Mouse (Mus musculus) monocyte, adult 5-6 weeks (primary cell): Measurements from ENCODE around the gene Rreb1. TPM values are rescaled to one million over a fixed set of nuclear protein-coding genes. Genes with fewer than 3 reads are reported as not detected.

Experiments
- ATAC-seq: fragments of 153-309, 156-312 bp; replicated peaks from 2 replicates; pipeline ENCODE4 v1.8.0; 2017; ENCODE audit warnings: mild to moderate bottlenecking; ENCODE audit not compliant: low TSS enrichment, insufficient number of reproducible peaks, severe bottlenecking, poor library complexity, low FRiP score
- total RNA-seq: library from RNA; stranded (forward); fragments of 200-1000, 200-491, 200-594 nt; gene quantifications from 3 replicates; pipeline ENCODE4 v1.2.3, GENCODE M21; 2017

The Rreb1 gene
- total RNA-seq, 1 experiment from 2014 or later = 18.2 TPM

DNA sequence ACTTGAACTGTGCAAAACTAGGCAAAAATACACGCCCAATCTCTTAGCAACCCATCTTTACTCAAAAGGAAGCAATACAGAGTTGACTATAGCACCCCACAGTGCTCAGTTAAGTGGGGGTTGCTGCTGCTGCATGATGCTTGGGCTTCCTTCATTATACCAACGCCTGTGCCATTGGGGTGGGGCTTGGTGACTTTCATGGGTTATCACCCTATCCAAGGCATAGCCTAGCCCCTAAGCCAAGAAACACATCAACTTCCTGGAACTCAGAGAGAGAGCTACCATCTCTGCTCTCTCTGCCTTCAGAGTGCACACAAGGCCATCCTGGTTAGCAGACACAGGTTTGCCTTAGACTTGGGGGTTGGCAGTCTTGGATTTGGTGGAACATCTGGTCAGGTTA is 107.2 kb downstream of the Rreb1 start:
- no peak for ATAC-seq

DNA sequence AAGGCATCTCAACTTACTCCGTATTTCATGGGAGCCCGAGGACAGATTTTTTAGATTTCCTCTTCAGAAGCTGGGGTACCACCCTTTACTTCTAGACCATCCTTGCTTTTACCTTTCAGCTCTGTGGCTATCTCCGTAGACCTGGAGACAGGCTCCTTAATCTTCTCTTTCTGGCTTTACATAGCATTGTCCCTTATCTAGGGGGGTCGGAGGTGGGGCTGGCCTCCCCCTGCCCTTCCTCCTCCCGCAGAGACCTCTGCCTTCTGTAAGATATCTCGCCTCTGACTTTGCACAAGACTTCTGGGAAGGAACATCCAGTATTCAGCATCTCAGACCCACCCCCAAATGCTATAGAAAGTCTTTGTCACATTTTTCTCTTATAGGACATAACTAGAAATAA is 107.8 kb downstream of the Rreb1 start:
- ATAC-seq = no peak

DNA sequence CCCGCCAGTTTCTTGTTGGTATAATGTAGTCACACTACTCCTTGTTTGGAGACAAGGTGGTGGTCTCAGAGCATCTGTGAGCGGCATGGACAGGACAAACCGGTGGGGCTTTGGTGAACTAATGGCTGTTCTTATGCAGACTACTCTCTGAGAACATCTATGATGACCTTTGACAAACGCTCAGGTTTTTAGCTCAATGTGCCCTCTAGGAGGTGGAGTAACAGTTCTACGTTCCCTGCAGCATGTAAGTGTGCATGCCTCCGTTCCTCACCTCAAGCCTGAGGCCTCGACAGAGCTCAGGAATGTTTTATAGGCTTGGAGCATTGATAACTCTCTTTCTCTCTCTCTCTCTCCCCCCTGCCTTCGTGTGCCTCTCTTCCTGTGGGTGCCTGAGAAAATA is 116.6 kb downstream of the Rreb1 start:
- ATAC-seq = no peak

DNA sequence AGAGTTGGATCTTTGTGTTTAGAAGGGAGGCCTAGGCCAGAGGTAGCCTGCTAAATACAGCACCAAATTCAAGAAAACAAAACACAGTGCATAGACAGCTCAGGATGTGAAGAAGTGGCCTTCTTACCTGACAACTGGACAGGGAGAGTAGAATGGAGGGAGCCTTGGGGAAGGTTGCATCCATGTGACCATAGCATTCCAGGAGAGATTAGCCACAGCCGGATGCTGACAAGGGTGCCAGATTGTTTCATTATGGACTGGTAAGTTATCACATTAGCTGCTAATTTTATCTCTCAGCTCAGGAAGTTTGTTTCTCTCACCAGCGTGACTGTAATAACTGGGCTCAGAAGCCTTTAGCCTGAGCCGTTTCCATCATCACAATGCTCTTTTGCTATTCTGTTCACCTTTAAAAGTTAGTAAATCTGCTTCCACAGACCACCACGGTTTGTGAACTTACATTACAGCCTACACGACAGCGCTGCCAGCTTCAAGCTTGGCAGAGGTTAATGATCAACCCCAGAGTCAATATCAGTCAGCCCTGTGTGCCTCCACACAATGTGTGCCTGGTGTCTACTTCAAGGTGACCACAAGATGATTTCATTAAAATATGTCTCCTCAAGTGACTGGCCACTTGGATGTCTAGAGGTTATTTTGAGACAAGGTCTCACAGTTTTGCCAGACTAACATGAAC is 117.5 kb downstream of the Rreb1 start:
- ATAC-seq = no peak

DNA sequence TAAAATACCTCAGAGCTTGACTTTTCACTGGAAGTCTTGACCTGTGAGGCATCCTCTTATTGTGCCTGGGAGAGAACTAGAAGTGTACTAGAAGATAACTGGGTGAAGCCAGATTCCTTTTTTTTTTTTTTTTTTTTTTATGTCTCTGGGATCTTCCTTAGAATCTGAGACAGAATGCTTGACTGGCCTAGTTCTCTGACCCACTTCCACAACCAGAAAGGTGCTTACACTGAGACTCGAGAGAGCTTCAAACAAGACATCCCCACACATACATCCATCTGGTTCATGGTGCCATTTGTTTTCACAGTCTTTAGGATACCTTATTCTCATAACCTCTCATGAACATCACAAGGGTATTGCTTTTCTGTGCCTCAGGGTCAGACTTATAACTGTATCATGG is 118.2 kb downstream of the Rreb1 start:
- no peak for ATAC-seq

DNA sequence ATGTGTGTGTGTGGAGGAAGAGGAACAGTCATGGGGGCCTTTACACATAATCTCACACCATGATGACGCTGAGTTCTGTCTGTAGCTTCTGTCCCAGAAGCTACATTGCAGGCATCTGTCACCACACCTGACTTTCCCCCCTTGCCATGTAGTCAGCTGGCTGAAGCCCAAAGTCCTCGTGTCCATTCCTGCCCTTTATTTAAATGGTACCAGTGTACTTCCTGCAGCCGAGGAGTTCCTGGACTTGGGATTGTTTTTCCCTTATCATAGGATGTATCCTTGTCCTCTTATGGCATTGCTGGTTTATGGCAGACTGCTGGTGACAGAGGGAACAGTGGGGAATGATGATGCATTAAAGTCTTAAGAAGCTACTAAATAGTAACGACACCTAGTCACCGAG is 120.6 kb downstream of the Rreb1 start:
- ATAC-seq = no peak

DNA sequence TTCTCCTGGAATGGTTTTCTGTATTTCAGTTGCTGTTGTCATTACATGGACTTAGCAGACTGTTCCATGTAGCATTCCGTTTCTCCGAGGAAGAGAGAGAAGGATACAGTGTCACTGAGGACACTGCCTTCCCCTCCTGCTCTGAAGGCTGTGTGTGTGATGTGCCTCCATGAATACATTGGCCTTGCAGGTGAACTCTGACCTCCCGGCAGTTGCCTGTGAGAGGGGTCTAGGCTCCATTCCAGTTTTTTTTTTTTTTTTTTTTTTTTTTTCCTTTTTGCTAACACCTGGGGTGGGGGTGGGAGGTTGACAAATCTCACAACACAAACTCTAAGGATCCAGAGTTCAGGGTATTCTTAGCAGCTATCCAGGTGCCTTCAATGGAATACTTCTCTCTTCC is 124.8 kb downstream of the Rreb1 start:
- ATAC-seq = no peak

DNA sequence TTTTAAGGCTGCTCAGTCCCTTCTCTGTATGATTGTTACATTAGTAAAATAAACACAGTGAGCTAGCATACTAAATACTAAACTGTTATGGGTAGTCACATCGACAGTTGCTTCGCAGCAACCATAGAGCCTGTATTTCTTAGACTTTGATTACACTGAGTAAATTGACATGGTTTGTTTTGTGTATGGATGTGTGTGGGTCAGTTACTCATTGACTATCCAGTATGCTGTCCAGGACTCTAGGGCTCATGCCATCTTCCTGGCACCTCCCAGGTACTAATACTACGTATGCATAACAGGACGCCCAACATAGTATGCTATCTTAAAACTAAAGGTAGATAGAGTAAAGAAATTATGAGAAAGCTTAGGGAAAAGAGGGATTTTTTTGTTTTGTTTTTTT is 125.3 kb downstream of the Rreb1 start:
- no peak for ATAC-seq

DNA sequence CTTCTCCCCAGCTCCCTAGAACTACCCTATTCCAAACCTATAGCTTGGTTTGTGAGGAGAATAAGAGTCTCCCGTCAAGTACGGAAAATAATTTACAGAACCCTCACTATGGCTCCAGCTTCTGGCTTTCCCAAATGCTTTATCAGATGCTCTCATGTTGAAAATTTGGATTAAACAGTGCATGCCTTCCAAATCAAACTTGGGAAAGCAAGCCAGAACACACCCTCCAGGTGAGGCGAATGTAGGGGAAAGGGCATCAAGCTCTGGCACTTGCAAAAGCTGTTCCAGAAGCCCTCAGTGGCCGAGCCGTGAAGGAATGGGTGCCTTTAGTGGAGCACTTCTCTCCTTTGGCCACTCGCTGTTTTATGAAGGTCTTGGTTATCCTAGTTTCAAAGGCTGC is 126.2 kb downstream of the Rreb1 start:
- ATAC-seq = no peak

DNA sequence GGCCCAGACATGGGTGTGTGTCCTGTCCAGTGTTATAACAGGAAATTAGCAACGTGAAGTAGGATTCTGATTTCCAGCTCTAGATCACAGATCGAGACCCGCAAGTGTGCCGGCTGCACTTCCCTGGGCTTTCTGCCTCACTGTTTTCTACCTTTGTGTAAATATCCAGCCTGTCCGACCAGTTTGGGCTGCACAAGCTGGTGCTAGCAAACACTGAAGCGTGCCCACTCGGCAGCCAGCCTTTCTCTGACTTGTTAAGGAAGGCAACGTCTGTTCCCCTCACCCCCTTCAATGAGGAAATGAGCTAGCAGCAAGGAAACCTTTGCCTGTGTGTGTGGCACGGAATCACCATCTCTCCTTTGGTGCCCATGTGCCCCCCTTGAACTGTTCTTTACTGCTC is 129.9 kb downstream of the Rreb1 start:
- no peak for ATAC-seq

DNA sequence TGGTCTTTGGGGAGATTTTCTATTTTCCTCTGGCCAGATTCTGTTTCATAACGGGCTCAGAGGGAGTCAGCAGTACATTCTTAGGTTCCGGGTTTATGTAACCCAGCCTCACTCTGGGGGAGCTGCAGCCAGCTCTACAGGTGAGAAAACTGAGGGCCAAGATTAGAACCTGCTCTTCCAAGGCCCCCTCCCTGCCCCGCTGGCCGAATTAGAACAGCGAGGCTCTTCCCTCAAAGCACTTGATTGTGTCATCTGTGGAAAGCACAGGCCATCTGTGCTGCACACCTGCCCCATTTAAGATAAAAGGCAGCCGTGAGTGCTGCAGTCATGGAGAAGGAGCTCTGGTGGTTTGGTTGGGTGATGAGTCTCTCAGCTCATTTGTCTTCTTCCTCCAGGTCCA is 130.3 kb downstream of the Rreb1 start:
- no peak for ATAC-seq

DNA sequence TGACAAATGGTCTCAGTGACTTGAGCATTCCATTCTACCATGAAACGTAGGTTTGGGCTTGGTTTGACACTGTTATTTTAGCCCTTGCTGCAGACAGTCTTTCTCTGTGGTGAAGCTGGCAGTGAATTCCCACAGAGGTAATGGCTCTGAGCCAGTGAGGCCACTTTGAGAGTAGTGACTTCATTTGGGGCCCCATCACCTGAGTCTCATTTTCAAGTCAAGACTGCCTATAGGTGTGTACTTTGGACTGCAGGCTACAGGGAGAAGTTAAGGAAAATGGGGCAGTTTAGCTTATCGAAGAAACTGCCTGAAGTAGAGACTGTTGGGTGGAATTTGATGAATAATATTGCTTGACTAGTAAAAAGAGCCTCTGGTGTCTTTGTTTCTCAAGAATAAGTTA is 131.0 kb downstream of the Rreb1 start:
- ATAC-seq = no peak

DNA sequence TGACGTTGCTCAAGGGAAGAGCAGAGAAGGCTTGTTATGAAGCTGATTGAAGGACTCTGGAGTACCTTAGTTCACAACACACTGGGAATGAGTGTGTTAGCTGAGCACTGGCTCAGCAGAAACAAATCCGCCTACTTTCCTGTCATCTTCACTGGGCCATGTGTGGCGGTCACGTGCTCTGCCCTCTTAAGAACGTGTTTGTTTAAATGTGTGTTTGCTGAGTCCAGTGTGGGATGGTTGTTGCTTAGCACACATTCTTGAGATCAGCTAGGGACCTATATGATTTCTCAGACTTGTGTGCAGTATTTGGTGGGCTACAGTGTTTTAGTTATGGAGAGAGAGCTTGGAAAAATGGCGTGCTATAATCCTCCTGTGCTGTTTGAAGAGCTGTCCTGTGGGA is 133.8 kb downstream of the Rreb1 start:
- no peak for ATAC-seq

DNA sequence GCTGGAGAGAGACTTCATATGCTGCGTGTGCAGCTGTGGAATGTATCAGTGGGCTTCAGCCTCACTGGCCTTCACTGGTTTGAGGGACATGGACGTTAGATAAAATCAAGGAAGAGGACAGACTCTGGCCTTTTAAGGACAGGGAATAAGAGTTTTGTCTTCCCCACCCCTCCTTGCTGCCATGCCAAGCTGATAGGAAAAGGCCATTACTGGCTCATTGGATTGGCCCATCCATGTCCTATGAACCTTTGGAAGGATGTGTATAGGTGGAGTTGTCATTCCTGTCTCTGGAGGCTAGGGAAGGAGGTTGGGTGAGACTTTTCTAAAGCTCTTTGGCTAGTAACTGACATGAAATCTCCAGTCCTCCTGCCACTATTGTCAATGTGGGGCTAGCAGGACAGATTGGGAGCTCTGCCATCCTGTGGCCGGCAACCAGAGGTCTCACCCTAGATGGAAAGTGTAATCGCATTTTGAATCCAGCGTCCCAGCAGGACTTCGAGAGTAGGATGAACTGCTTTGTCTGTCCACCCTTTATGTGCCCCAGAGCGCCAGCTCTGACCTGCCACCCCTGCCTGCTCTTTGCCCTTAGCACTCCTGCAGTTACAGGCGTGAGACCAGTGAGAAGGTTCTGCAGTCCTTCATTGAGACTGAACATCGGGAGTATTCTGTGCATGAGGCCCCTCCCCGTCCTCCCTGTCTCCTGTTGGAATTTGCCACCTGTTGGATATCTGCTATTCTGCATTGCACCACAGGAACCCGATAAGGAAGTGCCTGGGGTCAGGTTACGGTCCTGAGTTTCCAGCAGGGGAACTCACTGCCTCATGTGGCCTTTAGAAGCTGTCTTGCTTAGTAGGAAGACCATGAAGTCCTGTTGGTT is 134.6 kb downstream of the Rreb1 start:
- no peak for ATAC-seq

DNA sequence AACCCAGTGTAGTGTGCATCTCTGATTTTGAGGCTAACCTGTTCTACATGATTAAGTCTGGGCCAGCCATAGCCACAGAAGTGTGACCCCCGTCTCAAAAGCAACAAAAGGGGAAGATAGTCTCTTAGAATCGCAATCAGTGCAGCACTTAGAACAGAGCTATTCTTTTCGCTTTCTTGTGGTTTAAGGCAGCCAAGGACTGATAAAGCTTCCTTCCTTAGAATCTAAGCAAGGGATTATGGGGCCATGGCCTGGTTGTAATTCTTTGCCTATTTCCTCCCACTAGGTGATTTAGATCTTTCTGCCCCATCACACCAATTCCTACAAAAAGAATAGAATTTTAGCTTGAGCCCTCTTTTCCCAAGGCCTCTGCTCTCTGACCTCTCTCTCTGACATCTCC is 135.8 kb downstream of the Rreb1 start:
- ATAC-seq = no peak

DNA sequence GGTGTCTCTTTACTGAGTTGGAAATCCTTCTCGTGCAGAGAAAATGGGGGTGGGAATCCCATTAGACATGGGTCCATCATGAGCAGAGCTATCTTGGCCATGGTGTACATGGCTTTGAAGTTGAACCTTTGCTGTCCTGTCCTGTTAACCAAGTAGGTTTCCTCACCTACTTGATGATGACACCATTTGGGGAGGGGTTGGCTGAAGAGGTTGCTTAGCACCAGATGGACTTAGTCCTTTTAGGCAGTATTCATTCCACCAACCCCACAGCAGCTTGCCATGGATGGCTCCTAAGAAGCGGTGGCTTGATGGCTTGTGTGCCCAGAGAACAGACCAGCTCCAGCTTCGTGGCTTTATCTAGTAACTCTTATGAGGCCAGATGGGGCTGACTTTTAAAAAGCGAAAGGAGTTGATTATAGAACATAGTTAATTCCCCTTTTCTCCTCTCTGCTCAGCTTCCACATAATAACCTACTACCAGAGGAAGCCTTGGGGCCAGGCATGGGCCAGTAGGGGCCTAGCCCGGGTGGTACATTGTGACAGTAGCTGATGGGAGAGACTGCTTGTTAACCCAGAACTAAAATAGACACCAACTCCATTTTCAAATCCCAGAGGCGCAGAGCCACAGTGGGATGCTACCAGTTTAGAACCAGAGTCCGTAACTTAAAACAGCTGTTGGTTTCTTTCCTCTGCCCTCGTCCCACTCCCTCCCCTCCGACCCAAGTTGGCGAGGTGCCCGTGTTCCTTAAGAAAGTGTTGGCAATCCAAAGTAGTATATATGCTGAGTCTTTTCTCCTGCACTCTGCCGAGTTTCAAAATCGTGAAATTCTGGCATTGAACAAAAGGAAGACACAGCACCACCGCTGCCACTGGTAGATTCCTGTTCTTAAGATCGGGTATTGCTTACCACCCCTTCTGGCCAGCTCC is 140.4 kb downstream of the Rreb1 start:
- ATAC-seq = no peak

DNA sequence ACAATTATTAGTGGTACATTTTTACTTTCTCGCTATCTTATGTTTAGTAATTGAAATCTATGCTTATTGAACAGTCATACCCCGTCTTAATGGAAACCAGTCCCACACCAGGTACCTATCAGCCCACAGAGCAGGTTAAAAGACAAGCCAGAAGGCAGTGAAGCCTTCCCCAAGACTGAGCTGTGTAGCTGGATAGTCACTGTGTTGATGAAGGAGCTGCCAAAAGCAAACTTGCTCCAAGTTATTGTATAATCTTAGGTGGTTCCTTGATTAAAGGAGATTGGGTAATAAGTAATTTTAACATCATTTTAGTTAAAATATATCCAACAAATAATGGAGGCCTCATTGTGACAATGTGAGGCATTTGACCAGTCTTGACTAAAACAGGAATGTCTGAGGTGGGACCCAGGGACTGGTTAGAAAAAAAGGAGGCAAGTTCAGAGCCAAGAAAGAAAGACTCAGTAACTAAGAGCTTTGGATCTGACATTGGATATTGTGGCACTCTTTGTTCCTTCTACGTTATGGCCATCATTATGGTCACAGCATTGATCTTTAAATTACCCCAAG is 141.6 kb downstream of the Rreb1 start:
- ATAC-seq = no peak

DNA sequence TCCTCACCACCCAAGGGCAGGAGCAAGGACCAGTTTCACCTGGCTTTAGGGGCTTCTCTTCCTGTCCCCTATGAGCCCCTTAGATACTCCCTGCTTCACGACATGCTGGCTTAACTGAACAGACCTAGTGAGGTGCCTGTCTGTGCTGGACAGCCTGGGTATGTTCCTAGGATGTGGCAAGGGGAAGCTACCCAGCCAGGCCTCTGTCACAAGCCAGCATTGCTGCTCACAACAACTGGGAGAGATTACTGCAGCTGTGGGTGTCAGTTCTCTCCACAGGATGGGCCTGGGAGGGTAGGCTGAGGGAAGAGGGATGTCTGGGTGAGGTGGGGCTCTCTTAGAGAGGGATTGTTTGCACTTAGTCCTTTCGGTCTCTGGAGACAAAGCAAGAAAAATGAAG is 142.5 kb downstream of the Rreb1 start:
- ATAC-seq = no peak

DNA sequence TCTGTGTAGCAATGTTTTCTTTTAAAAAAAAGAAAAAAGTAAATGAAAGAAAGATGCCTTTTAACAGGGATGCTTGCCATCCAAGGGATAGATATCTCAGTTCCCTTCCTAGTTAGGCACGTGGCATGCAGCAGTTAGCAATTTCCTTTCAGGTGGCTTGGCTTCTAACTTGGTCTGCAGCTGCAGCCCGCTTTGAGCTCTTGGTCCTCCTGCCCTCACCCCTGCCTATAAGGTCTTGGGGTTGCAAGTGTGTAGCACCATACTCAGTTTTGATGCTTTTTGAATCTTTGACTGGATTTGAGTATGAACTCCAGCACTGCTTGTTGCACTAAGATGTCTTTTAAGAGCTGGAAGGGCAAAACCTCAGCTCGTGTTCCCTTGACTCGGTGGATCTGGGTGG is 144.9 kb downstream of the Rreb1 start:
- ATAC-seq = no peak
